Mouse (Mus musculus) heart, embryonic 14.5 days (tissue): ENCODE measurements around the gene Zbtb49. TPM values are rescaled to one million over a fixed set of nuclear protein-coding genes. Genes with fewer than 3 reads are reported as not detected.

ENCODE experiments used
- ATAC-seq: fragments of 200-750 bp; cut with Nextera tagmentation; 2 replicates; pipeline ENCODE4 v1.8.0; 2017; ENCODE audit warnings: low read depth, moderate TSS enrichment; ENCODE audit not compliant: insufficient number of reproducible peaks, insufficient read depth, low FRiP score
- H3K27ac ChIP-seq, 2 experiments: fragments of 200-500 bp in 1 of 2; fragments of 300-500 bp in 1 of 2; sonication (generic) in 1 of 2; replicated peaks in 1 of 2; 2 replicates each; pipeline ENCODE4 v1.5.1; 2012 to 2014; ENCODE audit warnings: low read depth in 2 of 2, low read length in 2 of 2, control low read depth in 1 of 2, mild to moderate bottlenecking in 1 of 2, mixed read lengths in 1 of 2; ENCODE audit not compliant: control insufficient read depth in 1 of 2, insufficient read depth in 1 of 2
- H3K27me3 ChIP-seq: fragments of 300-500 bp; sonication (generic); 2 replicates; pipeline ENCODE4 v1.6.1; 2014; ENCODE audit warnings: mild to moderate bottlenecking, low read length, control low read depth; ENCODE audit not compliant: control insufficient read depth, insufficient read depth
- H3K36me3 ChIP-seq: fragments of 300-500 bp; sonication (generic); 2 replicates; pipeline ENCODE4 v1.6.1; 2014; ENCODE audit warnings: mild to moderate bottlenecking, control low read depth, low read length, mixed read lengths; ENCODE audit not compliant: control insufficient read depth, insufficient read depth
- H3K4me1 ChIP-seq, 2 experiments: fragments of 200-500 bp in 1 of 2; fragments of 300-500 bp in 1 of 2; sonication (generic) in 1 of 2; 2 replicates each; pipeline ENCODE4 v1.6.1; 2012 to 2014; ENCODE audit warnings: low read length in 2 of 2, control low read depth in 1 of 2, mixed read lengths in 1 of 2; ENCODE audit not compliant: control insufficient read depth in 2 of 2, insufficient read depth in 2 of 2
- H3K4me2 ChIP-seq: fragments of 300-500 bp; sonication (generic); 2 replicates; pipeline ENCODE4 v1.6.1; 2014; ENCODE audit warnings: mild to moderate bottlenecking, low read length
- H3K4me3 ChIP-seq, 2 experiments: fragments of 200-500 bp in 1 of 2; fragments of 300-500 bp in 1 of 2; sonication (generic) in 1 of 2; 2 replicates each; pipeline ENCODE4 v1.5.1; 2012 to 2014; ENCODE audit warnings: low read length in 2 of 2, mild to moderate bottlenecking in 2 of 2, control low read depth in 1 of 2, low read depth in 1 of 2, moderate library complexity in 1 of 2; ENCODE audit not compliant: control insufficient read depth in 1 of 2, insufficient read depth in 1 of 2
- H3K9ac ChIP-seq: fragments of 300-500 bp; sonication (generic); 2 replicates; pipeline ENCODE4 v1.6.1; 2014; ENCODE audit warnings: mild to moderate bottlenecking, low read length
- H3K9me3 ChIP-seq: fragments of 300-500 bp; sonication (generic); 2 replicates; pipeline ENCODE4 v1.6.1; 2016; ENCODE audit warnings: low read length, control low read depth; ENCODE audit not compliant: control insufficient read depth
- WGBS: fragments of 180-500 bp; shearing (Covaris S2); extraction: QIAGEN DNeasy Blood & Tissue Kit; methylation state at CpG from one replicate; pipeline ENCODE4 v1.1.7; 2014; 5-methylcytosine and 5-hydroxymethylcytosine counted together
- polyA plus RNA-seq: library from polyadenylated mRNA; unstranded; fragments of >200 nt; fragmentation: Nextera tagmentation; extraction: Ambion mirVana; gene quantifications from 2 replicates; pipeline ENCODE4 v1.2.1, GENCODE M21; 2014

Gene Zbtb49
- polyA plus RNA-seq, 1 experiment from 2014 or later = 7.5 TPM

- H3K4me2 ChIP-seq = no peak overlapping the region
- no peak overlapping the region for H3K4me3 ChIP-seq
- no peak overlapping the region for H3K9ac ChIP-seq
- no peaks in the 10 kb centered on the region for H3K9me3 ChIP-seq
- no peaks in the 10 kb centered on the region for H3K27me3 ChIP-seq
- H3K36me3 ChIP-seq = peaks cover 11% of the 10 kb centered on the region
- H3K27ac ChIP-seq = no peak overlapping the region
- ATAC-seq = no peak
- 19% methylated on average over 2 of the region's 2 CpGs for WGBS
- H3K4me1 ChIP-seq = no peaks in the 10 kb centered on the region
Measured at GRCm38 (mm10) chr5:38194946-38195345, 25.3 kb downstream of the Zbtb49 start.

- 85% methylated on average over 3 of the region's 3 CpGs for WGBS
- H3K4me3 ChIP-seq = no peak overlapping the region
Measured at GRCm38 (mm10) chr5:38190907-38191306, 29.4 kb downstream of the Zbtb49 start.

GRCm38 (mm10) chr5:38187006-38187405, 33.3 kb downstream of the Zbtb49 start:
- 89% methylated on average over 2 of the region's 2 CpGs for WGBS
- Histone ChIP-seq H3K9me3 (no peaks in the 10 kb centered on the region), H3K27me3 (no peaks in the 10 kb centered on the region), H3K36me3 (no peaks in the 10 kb centered on the region), H3K9ac (no peak overlapping the region), H3K4me3 (no peak overlapping the region), H3K27ac (no peak overlapping the region), H3K4me2 (no peak overlapping the region), H3K4me1 (no peaks in the 10 kb centered on the region)
- no peak for ATAC-seq

More at GRCm38 (mm10) chr5:38190907-38191306, 29.4 kb downstream of the Zbtb49 start:
- Histone ChIP-seq H3K9ac (no peak overlapping the region), H3K36me3 (no peaks in the 10 kb centered on the region), H3K27me3 (no peaks in the 10 kb centered on the region), H3K4me2 (no peak overlapping the region), H3K27ac (no peak overlapping the region), H3K4me1 (no peaks in the 10 kb centered on the region), H3K9me3 (no peaks in the 10 kb centered on the region)
- ATAC-seq = no peak

GRCm38 (mm10) chr5:38184688-38185285, 35.5 kb downstream of the Zbtb49 start:
- Histone ChIP-seq H3K4me3 (no peak overlapping the region), H3K9ac (no peak overlapping the region), H3K27ac (no peak overlapping the region), H3K36me3 (no peaks in the 10 kb centered on the region), H3K4me1 (no peaks in the 10 kb centered on the region), H3K4me2 (no peak overlapping the region), H3K27me3 (no peaks in the 10 kb centered on the region), H3K9me3 (no peaks in the 10 kb centered on the region)
- 70% methylated on average over 6 of the region's 6 CpGs for WGBS
- no peak for ATAC-seq

GRCm38 (mm10) chr5:38174256-38174912, 45.9 kb downstream of the Zbtb49 start:
- H3K9me3 ChIP-seq = 0 out of 2 replicates have a peak, but pooled peaks cover 3% of the 10 kb centered on the region
- H3K4me3 ChIP-seq = no peak overlapping the region
- no peak overlapping the region for H3K27ac ChIP-seq
- H3K27me3 ChIP-seq = no peaks in the 10 kb centered on the region
- no peak overlapping the region for H3K9ac ChIP-seq
- WGBS = 76% methylated on average over 16 of the region's 16 CpGs
- ATAC-seq = no peak
- no peaks in the 10 kb centered on the region for H3K36me3 ChIP-seq
- H3K4me1 ChIP-seq = no peaks in the 10 kb centered on the region
- H3K4me2 ChIP-seq = no peak overlapping the region

- no peak for ATAC-seq
- Histone ChIP-seq H3K9ac (no peak overlapping the region), H3K36me3 (no peaks in the 10 kb centered on the region), H3K4me3 (no peak overlapping the region), H3K4me2 (no peak overlapping the region), H3K27ac (no peak overlapping the region), H3K9me3 (0 out of 2 replicates have a peak, but pooled peaks cover 3% of the 10 kb centered on the region), H3K4me1 (no peaks in the 10 kb centered on the region), H3K27me3 (no peaks in the 10 kb centered on the region)
- WGBS = 33% methylated on average over 5 of the region's 5 CpGs
Measured at GRCm38 (mm10) chr5:38173766-38174165, 46.5 kb downstream of the Zbtb49 start.

- Histone ChIP-seq H3K9ac (no peak overlapping the region), H3K4me2 (no peak overlapping the region), H3K36me3 (no peaks in the 10 kb centered on the region), H3K27ac (no peak overlapping the region), H3K27me3 (no peaks in the 10 kb centered on the region), H3K4me1 (no peaks in the 10 kb centered on the region), H3K4me3 (no peak overlapping the region), H3K9me3 (0 out of 2 replicates have a peak, but pooled peaks cover 3% of the 10 kb centered on the region)
- ATAC-seq = no peak
- 75% methylated on average over 11 of the region's 11 CpGs for WGBS
Measured at GRCm38 (mm10) chr5:38168497-38168896, 51.8 kb downstream of the Zbtb49 start.
